Mouse (Mus musculus): ENCODE data around the gene Cc2d1a.

GRCm38 (mm10) chr8:84197141-84197921 lies 49.6 kb upstream of the Cc2d1a start:
- no peak for TF ChIP-seq POLR2A (IDR thresholded peaks at IDR 0.05; ENCODE audit: borderline replicate concordance, low read depth, low read length)
- TF ChIP-seq CTCF (IDR thresholded peaks at IDR 0.05; ENCODE audit: low read depth, low read length): no peak
